Mouse (Mus musculus): ENCODE measurements at regions not wholly inside any gene's neighbourhood (a gene's known extent, or its start where the extent isn't known, plus 50 kb on each side); places are given as distances from the start of the nearest gene placed in this dataset.

DNA sequence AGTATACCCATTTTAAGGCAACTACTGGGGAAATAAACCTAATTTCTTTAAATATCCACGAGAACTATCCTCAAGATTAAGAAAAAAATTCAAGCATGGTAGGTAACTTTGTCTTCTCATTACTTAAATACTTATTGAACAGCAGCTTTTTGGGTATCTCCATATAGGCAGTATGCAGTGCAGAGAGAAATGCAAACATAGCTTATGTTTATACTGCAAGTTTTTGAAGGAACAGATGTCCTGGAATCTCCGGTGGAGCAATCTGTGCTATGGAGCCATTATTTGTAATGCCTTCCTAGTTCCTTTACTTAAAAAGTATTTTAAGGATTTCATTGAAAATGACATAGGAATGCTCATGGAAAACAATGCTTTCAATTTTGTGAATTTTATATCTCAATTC is 91.7 kb upstream of the Adgrb3 start:
- no peak for DNase-seq (ENCODE audit: low spot score in 2 of 2)

DNA sequence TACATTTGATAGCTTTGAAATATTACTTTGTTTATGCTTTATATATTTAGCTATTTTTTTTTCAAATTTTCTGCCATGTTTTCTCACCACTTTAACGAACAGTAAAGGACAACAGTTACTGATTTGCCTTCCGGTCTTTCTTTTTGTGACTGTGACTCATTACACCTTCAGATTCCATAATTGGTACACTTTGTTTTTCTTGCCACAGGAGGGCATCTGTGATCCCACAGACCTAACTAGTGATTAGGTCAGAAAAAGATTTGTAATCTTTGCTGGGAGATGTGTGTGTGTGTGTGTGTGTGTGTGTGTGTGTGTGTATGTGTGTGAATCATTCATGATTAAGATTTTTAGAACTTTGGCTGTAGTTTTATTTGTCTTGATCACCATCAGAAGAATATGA is 64.7 kb upstream of the Adgrb3 start:
- no peak for DNase-seq (ENCODE audit: low spot score in 2 of 2)

GRCm38 (mm10) chr1:25892970-25893369 is 63.5 kb upstream of the Adgrb3 start:
- DNase-seq (ENCODE audit: low spot score in 2 of 2), result peak in 1 of 2 experiments; percentile 3

- DNase-seq (ENCODE audit: low spot score in 2 of 2), result peak in 1 of 2 experiments; percentile 64
Measured at GRCm38 (mm10) chr1:25892026-25892739, 62.7 kb upstream of the Adgrb3 start.

- DNase-seq (ENCODE audit: low spot score in 2 of 2), result no peak
Measured at GRCm38 (mm10) chr1:25888004-25888403, 58.5 kb upstream of the Adgrb3 start.

DNA sequence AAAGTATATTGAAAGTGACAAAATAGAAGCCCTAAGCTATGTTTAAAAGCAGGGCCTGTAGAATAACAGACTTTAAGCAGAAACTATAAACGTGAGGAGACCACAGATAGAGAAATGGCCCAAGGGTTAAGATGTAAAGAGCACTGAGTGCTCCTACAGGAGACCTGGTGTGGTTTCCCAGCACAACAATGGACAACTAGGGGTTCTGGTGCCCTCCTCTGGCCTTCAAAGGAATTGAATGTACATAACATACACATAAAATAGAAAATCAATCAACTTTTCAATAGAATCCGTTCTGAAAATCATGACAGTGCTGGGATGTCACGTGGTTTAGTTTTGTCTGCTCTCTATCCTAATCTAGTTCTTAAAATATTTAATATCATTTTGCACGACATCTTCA is 55.5 kb upstream of the Adgrb3 start:
- DNase-seq (ENCODE audit: low spot score in 2 of 2), result no peak

Measured in cerebellum, postnatal 4 days (tissue).